Mouse (Mus musculus) liver, postnatal 0 days (tissue): ENCODE results near the gene Tnf. TPM values are rescaled to one million over a fixed set of nuclear protein-coding genes. Genes with fewer than 3 reads are reported as not detected.

Source experiments
- ATAC-seq: fragments of 200-750 bp; cut with Nextera tagmentation; 2 replicates; pipeline ENCODE4 v1.8.0; 2017; ENCODE audit warnings: mild to moderate bottlenecking, moderate library complexity
- DNase-seq: peaks from one replicate; pipeline ENCODE4 v3.0.0-alpha.2; 2016
- H3K27ac ChIP-seq: fragments of 300-500 bp; sonication (generic); 2 replicates; pipeline ENCODE4 v1.5.1; 2014; ENCODE audit warnings: antibody characterized with exemption, moderate library complexity, mild to moderate bottlenecking, low read depth
- H3K27me3 ChIP-seq: fragments of 300-500 bp; sonication (generic); 2 replicates; pipeline ENCODE4 v1.6.1; 2014; ENCODE audit warnings: low read length, control low read depth, mixed read lengths; ENCODE audit not compliant: insufficient read depth
- H3K36me3 ChIP-seq: fragments of 300-500 bp; sonication (generic); replicated peaks from 2 replicates; pipeline ENCODE4 v1.6.1; 2014; ENCODE audit warnings: mild to moderate bottlenecking, control low read depth, low read length, moderate library complexity, mixed read lengths; ENCODE audit not compliant: insufficient read depth
- H3K4me1 ChIP-seq: fragments of 300-500 bp; sonication (generic); 2 replicates; pipeline ENCODE4 v1.6.1; 2014; ENCODE audit warnings: antibody characterized with exemption, mild to moderate bottlenecking, control low read depth; ENCODE audit not compliant: insufficient read depth
- H3K4me2 ChIP-seq: fragments of 300-500 bp; sonication (generic); 2 replicates; pipeline ENCODE4 v1.6.1; 2014; ENCODE audit warnings: low read depth, mild to moderate bottlenecking, low read length, moderate library complexity, mixed read lengths
- H3K4me3 ChIP-seq: fragments of 300-500 bp; sonication (generic); 2 replicates; pipeline ENCODE4 v1.5.1; 2014; ENCODE audit warnings: low read depth, low read length
- H3K9ac ChIP-seq: fragments of 300-500 bp; sonication (generic); replicated peaks from 2 replicates; pipeline ENCODE4 v1.6.1; 2014; ENCODE audit warnings: mild to moderate bottlenecking, moderate library complexity
- H3K9me3 ChIP-seq: fragments of 300-500 bp; sonication (generic); 2 replicates; pipeline ENCODE4 v1.6.1; 2016; ENCODE audit warnings: mild to moderate bottlenecking, control low read depth, low read length, mixed read lengths
- CTCF ChIP-seq: sonication (generic); IDR thresholded peaks from 2 replicates; pipeline ENCODE4 v1.5.1; 2016; ENCODE audit warnings: antibody characterized with exemption, low read depth
- EP300 ChIP-seq: IDR thresholded peaks from 2 replicates; pipeline ENCODE4 v1.6.1; 2016; ENCODE audit warnings: antibody characterized with exemption, low read depth, mild to moderate bottlenecking
- WGBS: fragments of 180-500 bp; shearing (Covaris S2); extraction: QIAGEN DNeasy Blood & Tissue Kit; methylation state at CpG from one replicate; pipeline ENCODE4 v1.1.7; 2014; ENCODE audit not compliant: insufficient replicate concordance; 5-methylcytosine and 5-hydroxymethylcytosine counted together
- polyA plus RNA-seq: library from polyadenylated mRNA; unstranded; fragments of >200 nt; fragmentation: Nextera tagmentation; extraction: Ambion mirVana; gene quantifications from 2 replicates; pipeline ENCODE4 v1.2.1, GENCODE M21; 2015

The Tnf gene
- polyA plus RNA-seq, 1 experiment from 2014 or later, result 0.59 TPM

- Histone ChIP-seq H3K4me3 (peak overlapping the region; percentile 85), H3K4me2 (peak overlapping the region; percentile 92), H3K27me3 (no peaks in the 10 kb centered on the region), H3K4me1 (peaks cover 21% of the 10 kb centered on the region), H3K9me3 (no peaks in the 10 kb centered on the region), H3K9ac (peak overlapping the region; percentile 96), H3K36me3 (peaks cover 47% of the 10 kb centered on the region), H3K27ac (peak overlapping the region; percentile 34; the same call in 1 of the 2 replicates)
- 52% methylated on average over 12 of the region's 12 CpGs for WGBS
- DNase-seq, result peak; percentile 49
- ATAC-seq, result no peak
- TF ChIP-seq CTCF (no peak), EP300 (no peak)
Measured at GRCm38 (mm10) chr17:35162730-35163129, 39.1 kb downstream of the Tnf start.

- ATAC-seq (no peak), DNase-seq (no peak)
- H3K9ac ChIP-seq, result 0 out of 2 replicates have a peak overlapping the region, but pooled peaks have one; percentile 13
- WGBS, result 74% methylated on average over 14 of the region's 14 CpGs
- peaks cover 21% of the 10 kb centered on the region for H3K4me1 ChIP-seq
- H3K4me2 ChIP-seq, result no peak overlapping the region
- H3K27me3 ChIP-seq, result no peaks in the 10 kb centered on the region
- no peak overlapping the region for H3K27ac ChIP-seq
- H3K4me3 ChIP-seq, result no peak overlapping the region
- H3K9me3 ChIP-seq, result no peaks in the 10 kb centered on the region
- H3K36me3 ChIP-seq, result peaks cover 53% of the 10 kb centered on the region
- TF ChIP-seq CTCF (no peak), EP300 (no peak)
Measured at GRCm38 (mm10) chr17:35162121-35162520, 39.7 kb downstream of the Tnf start.

- Histone ChIP-seq H3K9ac (no peak overlapping the region; the same call in none of the 2 replicates), H3K36me3 (peaks cover 60% of the 10 kb centered on the region), H3K4me2 (no peak overlapping the region), H3K9me3 (no peaks in the 10 kb centered on the region), H3K27me3 (no peaks in the 10 kb centered on the region), H3K27ac (no peak overlapping the region), H3K4me1 (peaks cover 21% of the 10 kb centered on the region), H3K4me3 (no peak overlapping the region)
- no peak for TF ChIP-seq EP300
- no peak for TF ChIP-seq CTCF
- 86% methylated on average over 11 of the region's 11 CpGs for WGBS
- no peak for ATAC-seq
- no peak for DNase-seq
Measured at GRCm38 (mm10) chr17:35161421-35161820, 40.4 kb downstream of the Tnf start.

- 83% methylated on average over 7 of the region's 7 CpGs for WGBS
- H3K9me3 ChIP-seq, result no peaks in the 10 kb centered on the region
- H3K9ac ChIP-seq, result no peak overlapping the region
- no peaks in the 10 kb centered on the region for H3K27me3 ChIP-seq
- no peak overlapping the region for H3K4me3 ChIP-seq
- TF ChIP-seq EP300 (no peak), CTCF (no peak)
- no peak overlapping the region for H3K27ac ChIP-seq
- no peak overlapping the region for H3K4me2 ChIP-seq
- H3K36me3 ChIP-seq, result peaks cover 77% of the 10 kb centered on the region
- ATAC-seq, result no peak
- H3K4me1 ChIP-seq, result peaks cover 12% of the 10 kb centered on the region
- DNase-seq, result no peak
Measured at GRCm38 (mm10) chr17:35159638-35160037, 42.2 kb downstream of the Tnf start.

GRCm38 (mm10) chr17:35158850-35159593, 42.8 kb downstream of the Tnf start:
- H3K27ac ChIP-seq, result no peak overlapping the region
- peaks cover 84% of the 10 kb centered on the region for H3K36me3 ChIP-seq
- no peak for TF ChIP-seq CTCF
- no peak for TF ChIP-seq EP300
- no peak overlapping the region for H3K4me3 ChIP-seq
- no peaks in the 10 kb centered on the region for H3K9me3 ChIP-seq
- peaks cover 12% of the 10 kb centered on the region for H3K4me1 ChIP-seq
- H3K4me2 ChIP-seq, result no peak overlapping the region
- H3K27me3 ChIP-seq, result no peaks in the 10 kb centered on the region
- no peak for DNase-seq
- no peak for ATAC-seq
- WGBS, result 93% methylated on average over 16 of the region's 16 CpGs
- no peak overlapping the region for H3K9ac ChIP-seq

- DNase-seq, result no peak
- no peak overlapping the region for H3K9ac ChIP-seq
- WGBS, result 91% methylated on average over 8 of the region's 8 CpGs
- no peaks in the 10 kb centered on the region for H3K27me3 ChIP-seq
- no peaks in the 10 kb centered on the region for H3K9me3 ChIP-seq
- peaks cover 4% of the 10 kb centered on the region; the same call in 1 of the 2 replicates for H3K4me1 ChIP-seq
- TF ChIP-seq CTCF, result no peak
- peaks cover 97% of the 10 kb centered on the region for H3K36me3 ChIP-seq
- no peak overlapping the region for H3K4me2 ChIP-seq
- no peak overlapping the region for H3K27ac ChIP-seq
- no peak overlapping the region for H3K4me3 ChIP-seq
- no peak for ATAC-seq
Measured at GRCm38 (mm10) chr17:35157661-35158175, 44.1 kb downstream of the Tnf start.
